Mouse (Mus musculus): ENCODE results near the gene Idh2.
"Not testable (repeated sequence)": the region's sequence is repeated elsewhere in the genome, so short reads cannot be mapped to it uniquely, and the experiment has no call there.

DNA sequence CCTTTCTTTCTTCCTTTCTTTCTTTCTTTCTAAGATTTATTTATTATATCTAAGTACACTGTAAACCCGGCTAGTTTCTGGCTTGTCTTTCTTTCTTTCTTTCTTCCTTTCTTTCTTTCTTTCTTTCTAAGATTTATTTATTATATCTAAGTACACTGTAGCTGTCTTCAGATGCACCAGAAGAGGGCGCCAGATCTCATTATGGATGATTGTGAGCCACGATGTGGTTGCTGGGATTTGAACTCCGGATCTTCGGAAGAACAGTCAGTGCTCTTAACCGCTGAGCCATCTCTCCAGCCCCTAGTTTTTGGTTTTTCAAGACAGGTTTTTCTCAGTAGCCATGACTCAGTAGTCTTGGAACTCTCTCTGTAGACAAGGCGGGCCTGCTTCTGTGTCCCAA is 16.1 kb upstream of the Idh2 start:
- TF ChIP-seq POLR2A, CTCF (IDR thresholded peaks at IDR 0.05; ENCODE audit: extremely low read depth, insufficient read depth, low read length): not testable (repeated sequence)
